Mouse (Mus musculus): Measurements from ENCODE around the gene Cul9. TPM values are rescaled to one million over a fixed set of nuclear protein-coding genes. Genes with fewer than 3 reads are reported as not detected.

Cul9 gene
- polyA plus RNA-seq, 1 experiment from 2014 or later: 3.0 TPM

Small RNAs within 50 kb of the gene (microRNA-seq; reads per million reads assigned to microRNA genes)
- not detected for gene Mir6976

Other genes starting within 250 kb of the Cul9 start
- gene Dlk2, start 249.0 kb downstream of the Cul9 start, polyA plus RNA-seq (2014; fragmentation: Nextera tagmentation; extraction: Ambion mirVana): not detected in 2 replicates
- gene Abcc10, start 218.0 kb downstream of the Cul9 start, polyA plus RNA-seq (2014; fragmentation: Nextera tagmentation; extraction: Ambion mirVana): 3.5 and 4.6 TPM in 2 replicates
- gene Zfp318, start 162.7 kb downstream of the Cul9 start, polyA plus RNA-seq (2014; fragmentation: Nextera tagmentation; extraction: Ambion mirVana): 12.1 and 18.3 TPM in 2 replicates
- gene Crip3, start 117.5 kb downstream of the Cul9 start, polyA plus RNA-seq (2014; fragmentation: Nextera tagmentation; extraction: Ambion mirVana): 0.38 and 0.60 TPM in 2 replicates
- gene Slc22a7, start 107.9 kb downstream of the Cul9 start, polyA plus RNA-seq (2014; fragmentation: Nextera tagmentation; extraction: Ambion mirVana): not detected in 2 replicates
- 0.04 and 0.11 TPM in 2 replicates for gene Ttbk1, start 58.7 kb downstream of the Cul9 start, polyA plus RNA-seq (2014; fragmentation: Nextera tagmentation; extraction: Ambion mirVana)
- gene Dnph1, start 49.7 kb downstream of the Cul9 start, polyA plus RNA-seq (2014; fragmentation: Nextera tagmentation; extraction: Ambion mirVana): 67.9 and 71.2 TPM in 2 replicates
- 10.3 and 12.8 TPM in 2 replicates for gene Srf, start 9.8 kb upstream of the Cul9 start, polyA plus RNA-seq (2014; fragmentation: Nextera tagmentation; extraction: Ambion mirVana)
- 58.5 and 64.1 TPM in 2 replicates for gene Ptk7, start 83.1 kb upstream of the Cul9 start, polyA plus RNA-seq (2014; fragmentation: Nextera tagmentation; extraction: Ambion mirVana)
- 22.0 and 31.5 TPM in 2 replicates for gene Klc4, start 99.6 kb upstream of the Cul9 start, polyA plus RNA-seq (2014; fragmentation: Nextera tagmentation; extraction: Ambion mirVana)
- 121 and 141 TPM in 2 replicates for gene Mrpl2, start 99.8 kb upstream of the Cul9 start, polyA plus RNA-seq (2014; fragmentation: Nextera tagmentation; extraction: Ambion mirVana)
- 40.7 and 42.6 TPM in 2 replicates for gene Cul7, start 103.9 kb upstream of the Cul9 start, polyA plus RNA-seq (2014; fragmentation: Nextera tagmentation; extraction: Ambion mirVana)
- gene Rrp36, start 128.0 kb upstream of the Cul9 start, polyA plus RNA-seq (2014; fragmentation: Nextera tagmentation; extraction: Ambion mirVana): 54.0 and 66.5 TPM in 2 replicates
- gene Mea1, start 132.4 kb upstream of the Cul9 start, polyA plus RNA-seq (2014; fragmentation: Nextera tagmentation; extraction: Ambion mirVana): 148 and 174 TPM in 2 replicates
- gene Klhdc3, start 134.5 kb upstream of the Cul9 start, polyA plus RNA-seq (2014; fragmentation: Nextera tagmentation; extraction: Ambion mirVana): 91.0 and 110 TPM in 2 replicates
- 61.1 and 99.9 TPM in 2 replicates for gene Ppp2r5d, start 158.7 kb upstream of the Cul9 start, polyA plus RNA-seq (2014; fragmentation: Nextera tagmentation; extraction: Ambion mirVana)
- gene Pex6, start 165.1 kb upstream of the Cul9 start, polyA plus RNA-seq (2014; fragmentation: Nextera tagmentation; extraction: Ambion mirVana): 20.5 and 21.0 TPM in 2 replicates
- gene Gnmt, start 182.8 kb upstream of the Cul9 start, polyA plus RNA-seq (2014; fragmentation: Nextera tagmentation; extraction: Ambion mirVana): 0.43 and 1.0 TPM in 2 replicates
- 61.7 and 71.5 TPM in 2 replicates for gene Cnpy3, start 205.8 kb upstream of the Cul9 start, polyA plus RNA-seq (2014; fragmentation: Nextera tagmentation; extraction: Ambion mirVana)
- 0.38 and 0.56 TPM in 2 replicates for gene Ptcra, start 217.3 kb upstream of the Cul9 start, polyA plus RNA-seq (2014; fragmentation: Nextera tagmentation; extraction: Ambion mirVana)
- 73.6 and 92.5 TPM in 2 replicates for gene 2310039H08Rik, start 226.2 kb upstream of the Cul9 start, polyA plus RNA-seq (2014; fragmentation: Nextera tagmentation; extraction: Ambion mirVana)
- gene Rpl7l1, start 236.3 kb upstream of the Cul9 start, polyA plus RNA-seq (2014; fragmentation: Nextera tagmentation; extraction: Ambion mirVana): 139 and 164 TPM in 2 replicates